Mouse (Mus musculus) left cerebral cortex, postnatal 10 days (tissue): Measurements from ENCODE around the gene Mafk. TPM values are rescaled to one million over a fixed set of nuclear protein-coding genes. Genes with fewer than 3 reads are reported as not detected.

Experiments
- DNase-seq, 2 experiments: peaks; one replicate each; pipeline ENCODE4 v3.0.0; 2021 to 2022; ENCODE audit warnings: low spot score in 2 of 2, mixed read lengths in 1 of 2; ENCODE audit errors: extremely low spot score in 1 of 2
- intact Hi-C: fragments of 180-260 bp; cut with DNase I; formaldehyde crosslinking; loops from one replicate; pipeline ENCODE4 v1.15.1; 2025
- total RNA-seq, 2 experiments: library from RNA; stranded (reverse); gene quantifications; 2 replicates each; pipeline ENCODE4 v1.2.3; 2021

The Mafk gene
- total RNA-seq, 2 experiments from 2014 or later, result 7.0 to 7.8 TPM

- intact Hi-C loops, result no loop called here
- peak in 1 of 2 experiments; percentile 16 for DNase-seq
Observed at GRCm38 (mm10) chr5:139811677-139812397, 20.5 kb downstream of the Mafk start.

- DNase-seq, result no peak
- intact Hi-C loops, result no loop called here
Observed at GRCm38 (mm10) chr5:139812398-139813125, 21.2 kb downstream of the Mafk start.

- intact Hi-C loops, result no loop called here
- DNase-seq, result no peak
Observed at GRCm38 (mm10) chr5:139813126-139813490, 21.8 kb downstream of the Mafk start.

GRCm38 (mm10) chr5:139813963-139814381, 22.7 kb downstream of the Mafk start:
- no peak for DNase-seq
- intact Hi-C loops, result no loop called here

GRCm38 (mm10) chr5:139815964-139816363, 24.7 kb downstream of the Mafk start:
- intact Hi-C loops, result no loop called here
- no peak for DNase-seq

- intact Hi-C loops, result no loop called here
- DNase-seq, result no peak
Observed at GRCm38 (mm10) chr5:139816445-139816844, 25.1 kb downstream of the Mafk start.

- intact Hi-C loops, result no loop called here
Observed at GRCm38 (mm10) chr5:139817292-139817691, 26.0 kb downstream of the Mafk start.

GRCm38 (mm10) chr5:139818056-139818455, 26.7 kb downstream of the Mafk start:
- intact Hi-C loops, result no loop called here
- no peak for DNase-seq

More at GRCm38 (mm10) chr5:139817292-139817691, 26.0 kb downstream of the Mafk start:
- DNase-seq, result no peak

GRCm38 (mm10) chr5:139818801-139819200, 27.5 kb downstream of the Mafk start:
- intact Hi-C loops, result no loop called here
- no peak for DNase-seq

GRCm38 (mm10) chr5:139819538-139820181, 28.3 kb downstream of the Mafk start, which contains the start of gene Tmem184a:
Gene Tmem184a (minus strand): TSS chr5:139819917.
- intact Hi-C loops, result no loop called here
- DNase-seq, result no peak

GRCm38 (mm10) chr5:139821466-139822459, 30.4 kb downstream of the Mafk start:
- DNase-seq, result no peak
- intact Hi-C loops, result no loop called here

- intact Hi-C loops, result no loop called here
- DNase-seq, result no peak
Observed at GRCm38 (mm10) chr5:139824531-139824930, 33.2 kb downstream of the Mafk start.

- intact Hi-C loops, result no loop called here
- DNase-seq, result no peak
Observed at GRCm38 (mm10) chr5:139825947-139826346, 34.6 kb downstream of the Mafk start.

- intact Hi-C loops, result no loop called here
Observed at GRCm38 (mm10) chr5:139826357-139827055, 35.2 kb downstream of the Mafk start, which contains the start of the genes Gm26938 and Psmg3. Gene Gm26938 (minus strand): TSS chr5:139826407. Gene Psmg3 (minus strand): TSS chr5:139826885.

GRCm38 (mm10) chr5:139827593-139827992, 36.3 kb downstream of the Mafk start:
- no peak for DNase-seq
- intact Hi-C loops, result no loop called here

More at GRCm38 (mm10) chr5:139826357-139827055, 35.2 kb downstream of the Mafk start, which contains the start of the genes Gm26938 and Psmg3:
- DNase-seq, result peak; percentile 86 to 87

- DNase-seq, result peak in 1 of 2 experiments; percentile 44
Observed at GRCm38 (mm10) chr5:139829384-139829783, 38.1 kb downstream of the Mafk start.

GRCm38 (mm10) chr5:139830734-139831133, 39.4 kb downstream of the Mafk start:
- no peak for DNase-seq
- intact Hi-C loops, result loop anchor here (10.0 kb wide), 1 partner anchor 504 kb away; the partner anchor contains the start of gene Mrm2

More at GRCm38 (mm10) chr5:139829384-139829783, 38.1 kb downstream of the Mafk start:
- intact Hi-C loops, result no loop called here
